8 mouse cellular contexts compared by ENCODE assay signal in the genomic region with DNA sequence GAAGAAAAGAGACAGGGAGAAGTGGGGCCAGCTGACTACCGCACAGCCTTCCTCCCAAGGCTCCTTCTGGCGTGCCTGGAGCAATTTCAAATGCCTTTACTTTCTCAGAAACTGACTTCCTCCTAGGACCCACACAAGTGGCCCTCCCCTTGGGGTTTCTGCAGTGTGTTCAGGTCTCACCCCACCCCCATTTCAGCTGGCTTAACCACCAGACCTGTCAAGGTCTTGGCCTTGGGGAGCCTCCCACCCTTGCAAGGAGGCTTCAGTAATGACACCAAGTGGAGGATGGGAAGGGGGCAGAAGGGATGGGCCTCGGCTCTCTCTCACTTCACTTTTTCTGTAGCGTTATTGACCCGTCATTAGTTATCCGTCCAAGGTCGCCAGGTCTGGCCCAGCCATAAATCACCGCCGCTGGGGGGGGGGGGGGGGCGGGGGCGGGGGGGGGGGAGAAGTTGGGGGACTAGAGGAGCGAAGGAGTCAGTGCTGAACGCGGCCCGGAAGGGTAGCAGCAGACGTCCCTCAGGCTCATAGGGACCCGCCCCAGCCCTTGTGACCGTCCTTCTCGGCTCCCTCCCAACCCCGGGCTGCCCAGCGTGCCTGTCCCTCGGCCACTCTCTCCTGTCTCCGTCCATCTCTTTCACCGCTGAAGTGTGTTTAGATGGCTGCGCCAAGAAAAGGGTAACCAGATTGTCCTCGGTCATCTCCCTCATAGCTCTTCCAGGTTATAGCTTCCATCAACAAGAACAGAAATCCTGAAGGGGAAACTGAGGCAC. TPM values are rescaled to one million over a fixed set of nuclear protein-coding genes. Genes with fewer than 3 reads are reported as not detected.
DNase-seq lines count a peak whose midpoint lies in the region; ATAC-seq and TF ChIP-seq lines count a peak whose summit lies in the region.

No protein-coding gene starts in this region.

- peak overlapping the region; percentile 70 for H3K4me2 ChIP-seq in forebrain, postnatal 0 days (ENCODE audit: low read depth)
- peak overlapping the region; percentile 88 for H3K4me2 ChIP-seq in limb, embryonic 15.5 days
- H3K4me2 ChIP-seq in myocyte (ENCODE audit: low read depth) = peak overlapping the region; percentile 96

- peak overlapping the region; percentile 53 for H3K4me3 ChIP-seq in kidney, adult 2 months (ENCODE audit: insufficient read depth, low read depth, low read length)
- H3K4me3 ChIP-seq in forebrain, postnatal 0 days (ENCODE audit: low read depth, low read length) = peak overlapping the region; percentile 30
- H3K4me3 ChIP-seq in limb, embryonic 15.5 days = peak overlapping the region; percentile 39
- H3K4me3 ChIP-seq in myocyte = peak overlapping the region; percentile 10

- WGBS in kidney, adult 2 months = 3% methylated on average over 22 of the region's 26 CpGs
- WGBS in forebrain, postnatal 0 days = under 1% methylated on average over 22 of the region's 26 CpGs
- 2% methylated on average over 20 of the region's 26 CpGs for WGBS in limb, embryonic 15.5 days

- no peak overlapping the region for H3K27ac ChIP-seq in kidney, adult 2 months (ENCODE audit: insufficient read depth, low read depth, low read length)
- no peak overlapping the region for H3K27ac ChIP-seq in forebrain, postnatal 0 days (ENCODE audit: low read depth, low read length)
- no peak overlapping the region for H3K27ac ChIP-seq in limb, embryonic 15.5 days

- no peak for TF ChIP-seq CTCF in kidney, adult 2 months (conservative IDR thresholded peaks at IDR 0.05; ENCODE audit: insufficient read depth, insufficient read length, low read depth, low read length)
- TF ChIP-seq CTCF in forebrain, postnatal 0 days (IDR thresholded peaks at IDR 0.05; ENCODE audit: low read depth) = no peak

- no peak for ATAC-seq in forebrain, postnatal 0 days
- ATAC-seq in limb, embryonic 15.5 days (ENCODE audit: insufficient number of reproducible peaks, low FRiP score, low TSS enrichment, low read depth) = peak; percentile 10; the same call in 1 of the 2 replicates

- H3ac ChIP-seq in myocyte (ENCODE audit: control insufficient read depth, insufficient read length) = no peak overlapping the region

- no peaks in the 10 kb centered on the region for H3K9me3 ChIP-seq in forebrain, postnatal 0 days (ENCODE audit: low read length)
- no peaks in the 10 kb centered on the region for H3K9me3 ChIP-seq in limb, embryonic 15.5 days

- H3K36me3 ChIP-seq in kidney, adult 2 months (ENCODE audit: control insufficient read depth, insufficient read depth, low read length) = no peaks in the 10 kb centered on the region
- H3K36me3 ChIP-seq in forebrain, postnatal 0 days (ENCODE audit: insufficient read depth) = no peaks in the 10 kb centered on the region
- H3K36me3 ChIP-seq in limb, embryonic 15.5 days = no peaks in the 10 kb centered on the region
- no peaks in the 10 kb centered on the region for H3K36me3 ChIP-seq in myocyte (ENCODE audit: control insufficient read depth, insufficient read depth)

- no peaks in the 10 kb centered on the region for H3K27me3 ChIP-seq in kidney, adult 2 months (replicated peaks; ENCODE audit: control insufficient read depth, insufficient read depth, low read length)
- H3K27me3 ChIP-seq in forebrain, postnatal 0 days (ENCODE audit: insufficient read depth, low read length) = peaks cover 12% of the 10 kb centered on the region
- peaks cover 70% of the 10 kb centered on the region for H3K27me3 ChIP-seq in limb, embryonic 15.5 days
- H3K27me3 ChIP-seq in myocyte (ENCODE audit: control insufficient read depth, insufficient read depth, insufficient read length) = peaks cover 18% of the 10 kb centered on the region

- H3K4me1 ChIP-seq in kidney, adult 2 months (ENCODE audit: control insufficient read depth, insufficient read depth, low read length) = no peaks in the 10 kb centered on the region
- peaks cover 10% of the 10 kb centered on the region for H3K4me1 ChIP-seq in forebrain, postnatal 0 days (ENCODE audit: insufficient read depth)
- H3K4me1 ChIP-seq in limb, embryonic 15.5 days = peaks cover 25% of the 10 kb centered on the region

- DNase-seq in kidney, adult 2 months = no peak
- DNase-seq in kidney, adult 8-10 months = no peak
- peak; percentile 11 for DNase-seq in T-cell, adult 2 months (ENCODE audit: low spot score)
- DNase-seq in forebrain, postnatal 0 days = no peak
- no peak for DNase-seq in layer of hippocampus, postnatal 36 days
- no peak for DNase-seq in urinary bladder, postnatal 25 days (ENCODE audit: low spot score)

- H3K9ac ChIP-seq in forebrain, postnatal 0 days = peak overlapping the region; percentile 42
- H3K9ac ChIP-seq in limb, embryonic 15.5 days = 0 out of 2 replicates have a peak overlapping the region, but pooled peaks have one; percentile 7

- no peaks in the 10 kb centered on the region for H3K79me2 ChIP-seq in myocyte (ENCODE audit: control insufficient read depth, insufficient read depth)

- TF ChIP-seq POLR2A in kidney, adult 2 months (IDR thresholded peaks at IDR 0.05; ENCODE audit: low read depth, low read length) = no peak
- no peak for TF ChIP-seq POLR2A in myocyte (IDR thresholded peaks at IDR 0.05; ENCODE audit: insufficient read length, low read depth)

TF ChIP-seq in myocyte, 11 proteins besides CTCF, POLR2A, EP300 and RAD21:
- TF ChIP-seq MYOG (IDR thresholded peaks at IDR 0.05; ENCODE audit: control insufficient read depth in 1 of 3, insufficient read depth in 1 of 3, insufficient read length in 2 of 3, low read depth in 2 of 3) = no peak
- no peak for TF ChIP-seq CEBPB (IDR thresholded peaks at IDR 0.05; ENCODE audit: insufficient read depth, poor library complexity, severe bottlenecking)

RNA-seq across cellular contexts. Expression of a gene that starts 16.0 kb away (rescaled TPM):
- polyA plus RNA-seq in kidney, adult 2 months (2012; rRNA removed) = 12.6 and 13.3 TPM in 2 replicates
- 10.9 and 11.8 TPM in 2 replicates for total RNA-seq in forebrain, postnatal 0 days (2014; rRNA removed)
- 9.1 and 10.8 TPM in 2 replicates for polyA plus RNA-seq in forebrain, postnatal 0 days (2015; fragmentation: Nextera tagmentation; extraction: Ambion mirVana)
- 12.6 and 13.0 TPM in 2 replicates for polyA plus RNA-seq in limb, embryonic 15.5 days (2015; fragmentation: Nextera tagmentation; extraction: Ambion mirVana)
- 11.6 TPM for polyA plus RNA-seq in myocyte (2012; fragmentation: generic; extraction: Trizol)
- total RNA-seq in layer of hippocampus, postnatal 36 days (2021) = 1 to 10 TPM; 8.5 to 9.3 TPM

RNA-seq across cellular contexts. Expression of a gene that starts 16.1 kb away (rescaled TPM):
- 10.9 and 16.3 TPM in 2 replicates for polyA plus RNA-seq in kidney, adult 2 months (2012; rRNA removed)
- total RNA-seq in forebrain, postnatal 0 days (2014; rRNA removed) = 20.7 and 26.4 TPM in 2 replicates
- polyA plus RNA-seq in forebrain, postnatal 0 days (2015; fragmentation: Nextera tagmentation; extraction: Ambion mirVana) = 61.4 and 69.6 TPM in 2 replicates
- 33.1 and 34.0 TPM in 2 replicates for polyA plus RNA-seq in limb, embryonic 15.5 days (2015; fragmentation: Nextera tagmentation; extraction: Ambion mirVana)
- 27.3 TPM for polyA plus RNA-seq in myocyte (2012; fragmentation: generic; extraction: Trizol)
- 10 to 100 TPM; 52.5 to 66.0 TPM for total RNA-seq in layer of hippocampus, postnatal 36 days (2021)
